Mouse (Mus musculus) liver, adult 2 months (tissue): ENCODE data around the gene Tsks.

ENCODE experiments used
- CTCF ChIP-seq: fragments of 200-500 bp; IDR thresholded peaks from 2 replicates; pipeline ENCODE4 v1.5.1; 2011; ENCODE audit warnings: low read depth, low read length, control low read depth
- POLR2A ChIP-seq: fragments of 200-500 bp; IDR thresholded peaks from 2 replicates; pipeline ENCODE4 v1.6.1; 2011; ENCODE audit warnings: low read length, control low read depth; ENCODE audit not compliant: insufficient read depth; ENCODE audit errors: extremely low read depth

- TF ChIP-seq CTCF, result no peak
- no peak for TF ChIP-seq POLR2A
Observed at GRCm38 (mm10) chr7:44928570-44928969, 14.4 kb upstream of the Tsks start.
